In genomic region chrX:152146150-152146549, GRCm38 (mm10) we compare ENCODE assay signal across 8 mouse cellular contexts. TPM values are rescaled to one million over a fixed set of nuclear protein-coding genes. Genes with fewer than 3 reads are reported as not detected.
DNase-seq lines count a peak whose midpoint lies in the region; ATAC-seq and TF ChIP-seq lines count a peak whose summit lies in the region.

No protein-coding gene starts in this region.

- peaks cover 4% of the 10 kb centered on the region for H3K36me3 ChIP-seq in heart, adult 2 months (ENCODE audit: control insufficient read depth, insufficient read depth, low read length)
- H3K36me3 ChIP-seq in forebrain, embryonic 16.5 days (ENCODE audit: control insufficient read depth, insufficient read depth): no peaks in the 10 kb centered on the region

- ATAC-seq in forebrain, embryonic 16.5 days: no peak; the same call in 1 of the 2 replicates

- TF ChIP-seq POLR2A in heart, adult 2 months (IDR thresholded peaks at IDR 0.05; ENCODE audit: insufficient read depth, low read depth, low read length): no peak

- peak overlapping the region; percentile 5; the same call in 1 of the 2 replicates for H3K9ac ChIP-seq in heart, adult 2 months (ENCODE audit: low read depth, low read length)
- no peak overlapping the region for H3K9ac ChIP-seq in forebrain, embryonic 16.5 days (replicated peaks; ENCODE audit: low read depth, low read length)

- peak in 1 of 2 experiments; percentile 13 for DNase-seq in heart, adult 2 months
- no peak for DNase-seq in heart, postnatal 36 days
- peak; percentile 89 for DNase-seq in brain, adult 2 months (ENCODE audit: low read depth, low spot score)
- DNase-seq in left cerebral cortex, postnatal 4 days: peak; percentile 71
- no peak for DNase-seq in spleen, adult 12 weeks (ENCODE audit: low spot score)
- DNase-seq in lung, postnatal 36 days: no peak
- no peak for DNase-seq in c-Kit-positive CD71-positive TER-119-positive erythroid progenitor cells, embryonic 14.5 days (ENCODE audit: low spot score)

- H3K27ac ChIP-seq in heart, adult 2 months: no peak overlapping the region; the same call in 1 of the 2 replicates
- H3K27ac ChIP-seq in forebrain, embryonic 16.5 days (ENCODE audit: low read length): no peak overlapping the region

- no peaks in the 10 kb centered on the region for H3K79me2 ChIP-seq in heart, adult 2 months (replicated peaks; ENCODE audit: control insufficient read depth, insufficient read depth, low read length)

- H3K27me3 ChIP-seq in heart, adult 2 months (ENCODE audit: control insufficient read depth, insufficient read depth, low read length): no peaks in the 10 kb centered on the region
- peaks cover 20% of the 10 kb centered on the region; the same call in 1 of the 2 replicates for H3K27me3 ChIP-seq in forebrain, embryonic 16.5 days (replicated peaks; ENCODE audit: control insufficient read depth, insufficient read depth, low read length)

- TF ChIP-seq EP300 in heart, adult 2 months (IDR thresholded peaks at IDR 0.05; ENCODE audit: insufficient read depth, low read depth, low read length): no peak

- H3K9me3 ChIP-seq in forebrain, embryonic 16.5 days (ENCODE audit: control insufficient read depth, low read length): no peaks in the 10 kb centered on the region

- 6% methylated on average over 1 of the region's 1 CpGs for WGBS in heart, adult 2 months
- WGBS in forebrain, embryonic 16.5 days: 23% methylated on average over 1 of the region's 1 CpGs

- peaks cover 14% of the 10 kb centered on the region for H3K4me1 ChIP-seq in heart, adult 2 months (ENCODE audit: control insufficient read depth, insufficient read depth, low read length)
- peaks cover 10% of the 10 kb centered on the region for H3K4me1 ChIP-seq in forebrain, embryonic 16.5 days (replicated peaks; ENCODE audit: control insufficient read depth, insufficient read depth, low read length)

- no peak for TF ChIP-seq CTCF in heart, adult 2 months (IDR thresholded peaks at IDR 0.05)

- H3K4me3 ChIP-seq in heart, adult 2 months: peak overlapping the region; percentile 69
- H3K4me3 ChIP-seq in forebrain, embryonic 16.5 days (replicated peaks; ENCODE audit: low read length): peak overlapping the region; percentile 62

- H3K4me2 ChIP-seq in forebrain, embryonic 16.5 days (ENCODE audit: low read length): peak overlapping the region; percentile 77

- intact Hi-C loops in heart, adult 2 months (cut with DNase I): loop anchor here (2.0 to 10.0 kb wide), 5 partner anchors 13 to 1631 kb away; partner anchors contain the start of genes Hsd17b10 and Phf8
- intact Hi-C loops in heart, postnatal 36 days (cut with DNase I): loop anchor here (10.0 kb wide), 3 partner anchors 131 to 1671 kb away; partner anchors contain the start of genes Huwe1, Ribc1 and Smc1a
- intact Hi-C loops in left cerebral cortex, postnatal 4 days (cut with DNase I): loop anchor here (10.0 kb wide), 1 partner anchor 101 kb away; no protein-coding TSS in a partner anchor

RNA-seq across cellular contexts. Expression of gene Iqsec2, which starts 2.1 kb away (rescaled TPM):
- 10 to 100 TPM; 61.3 to 75.9 TPM for total RNA-seq in heart, adult 2 months (2021)
- 111 and 126 TPM in 2 replicates for polyA plus RNA-seq in heart, adult 2 months (2012; rRNA removed)
- total RNA-seq in heart, postnatal 36 days (2021): 10 to 100 TPM; 73.3 to 85.1 TPM
- polyA plus RNA-seq in forebrain, embryonic 16.5 days (2015; fragmentation: Nextera tagmentation; extraction: Ambion mirVana): 4.1 and 5.8 TPM in 2 replicates
- 10 to 100 TPM; 50.3 to 56.7 TPM for total RNA-seq in left cerebral cortex, postnatal 4 days (2021)

Comparison
In these comparisons a context has a peak if more than half of its experiments do, and no peak if none do; other contexts are left out.
1. DNase-seq: peak in brain, adult 2 months (single experiment) and left cerebral cortex, postnatal 4 days (single experiment); none in heart, postnatal 36 days (0 of 2), spleen, adult 12 weeks (single experiment), lung, postnatal 36 days (single experiment) and c-Kit-positive CD71-positive TER-119-positive erythroid progenitor cells, embryonic 14.5 days (single experiment).